Mouse (Mus musculus) lung, embryonic 16.5 days (tissue): ENCODE measurements around the gene Tspan3. TPM values are rescaled to one million over a fixed set of nuclear protein-coding genes. Genes with fewer than 3 reads are reported as not detected.
A peak's percentile ranks its signal among the peaks of the same experiment; 100 is the strongest.

ENCODE experiments used
- ATAC-seq: fragments of 200-750 bp; cut with Nextera tagmentation; 2 replicates; pipeline ENCODE4 v1.8.0; 2017; ENCODE audit warnings: low read depth, mild to moderate bottlenecking, moderate library complexity
- H3K27ac ChIP-seq: fragments of 300-500 bp; sonication (generic); 2 replicates; pipeline ENCODE4 v1.5.1; 2014; ENCODE audit warnings: mild to moderate bottlenecking, control low read depth, low read length
- H3K27me3 ChIP-seq: fragments of 300-500 bp; sonication (generic); 2 replicates; pipeline ENCODE4 v1.6.1; 2014; ENCODE audit warnings: low read depth, low read length, mixed read lengths; ENCODE audit not compliant: control insufficient read depth, insufficient read depth
- H3K36me3 ChIP-seq: fragments of 300-500 bp; sonication (generic); 2 replicates; pipeline ENCODE4 v1.6.1; 2014; ENCODE audit warnings: low read length; ENCODE audit not compliant: control insufficient read depth, insufficient read depth
- H3K4me1 ChIP-seq: fragments of 300-500 bp; sonication (generic); replicated peaks from 2 replicates; pipeline ENCODE4 v1.6.1; 2014; ENCODE audit warnings: low read length, mixed read lengths; ENCODE audit not compliant: control insufficient read depth, insufficient read depth
- H3K4me2 ChIP-seq: fragments of 300-500 bp; sonication (generic); 2 replicates; pipeline ENCODE4 v1.6.1; 2014; ENCODE audit warnings: low read depth, low read length, control low read depth
- H3K4me3 ChIP-seq: fragments of 300-500 bp; sonication (generic); 2 replicates; pipeline ENCODE4 v1.5.1; 2014; ENCODE audit warnings: mild to moderate bottlenecking, low read length, control low read depth
- H3K9ac ChIP-seq: fragments of 300-500 bp; sonication (generic); 2 replicates; pipeline ENCODE4 v1.6.1; 2014; ENCODE audit warnings: low read length, control low read depth
- H3K9me3 ChIP-seq: fragments of 300-500 bp; sonication (generic); 2 replicates; pipeline ENCODE4 v1.6.1; 2016; ENCODE audit warnings: low read length; ENCODE audit not compliant: control insufficient read depth
- WGBS: fragments of 180-500 bp; shearing (Covaris S2); extraction: QIAGEN DNeasy Blood & Tissue Kit; methylation state at CpG from one replicate; pipeline ENCODE4 v1.1.7; 2014; 5-methylcytosine and 5-hydroxymethylcytosine counted together
- polyA plus RNA-seq: library from polyadenylated mRNA; unstranded; fragments of >200 nt; fragmentation: Nextera tagmentation; extraction: Ambion mirVana; gene quantifications from 2 replicates; pipeline ENCODE4 v1.2.1, GENCODE M21; 2015

Gene Tspan3
- polyA plus RNA-seq, 1 experiment from 2014 or later = 422 TPM

DNA sequence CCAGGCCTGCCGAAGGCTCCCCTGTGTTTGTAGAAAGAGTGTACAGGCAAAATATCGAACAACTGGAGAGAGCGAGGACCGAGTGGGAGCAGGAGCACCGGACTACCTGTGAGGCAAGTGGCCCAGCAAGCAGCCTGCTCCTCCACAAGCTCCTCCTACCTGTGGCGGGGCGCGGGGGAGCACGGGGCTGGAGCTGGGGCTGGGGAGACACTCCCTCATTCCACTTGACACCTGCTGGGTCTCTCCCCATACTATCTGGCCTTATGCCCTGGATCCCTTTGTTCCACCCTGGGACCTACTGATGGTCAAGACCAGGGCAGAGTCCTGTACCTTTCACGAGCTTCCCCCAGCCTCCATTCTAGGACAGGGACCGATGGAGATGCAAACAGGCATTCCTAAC lies 40.7 kb downstream of the Tspan3 start:
- Histone ChIP-seq H3K27ac (no peak overlapping the region), H3K27me3 (no peaks in the 10 kb centered on the region), H3K4me1 (no peaks in the 10 kb centered on the region), H3K4me3 (no peak overlapping the region), H3K9ac (no peak overlapping the region), H3K36me3 (peaks cover 4% of the 10 kb centered on the region; the same call in 1 of the 2 replicates), H3K9me3 (no peaks in the 10 kb centered on the region), H3K4me2 (peak overlapping the region; percentile 24)
- WGBS = 17% methylated on average over 11 of the region's 11 CpGs
- ATAC-seq = no peak

DNA sequence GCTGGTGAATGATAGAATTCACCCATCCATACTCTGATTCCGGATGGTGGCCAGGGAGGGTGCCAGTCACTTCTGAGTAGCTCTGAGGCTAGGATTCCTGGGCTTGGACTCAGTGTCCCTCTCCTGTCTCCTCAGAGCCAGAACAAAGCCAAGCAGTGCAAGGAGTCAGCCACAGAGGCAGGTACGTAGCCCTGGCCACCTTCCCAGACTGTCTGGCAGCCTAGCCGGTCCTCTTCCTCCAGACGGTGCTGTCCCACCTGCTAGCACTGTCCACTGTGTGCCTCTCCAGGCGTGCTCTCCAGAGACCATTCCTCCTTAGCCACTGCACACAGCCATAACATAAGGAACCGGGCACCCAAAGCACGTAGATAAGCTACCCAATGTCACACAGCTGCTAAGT lies 41.7 kb downstream of the Tspan3 start:
- Histone ChIP-seq H3K36me3 (0 out of 2 replicates have a peak, but pooled peaks cover 2% of the 10 kb centered on the region), H3K27me3 (no peaks in the 10 kb centered on the region), H3K9me3 (no peaks in the 10 kb centered on the region), H3K4me2 (no peak overlapping the region), H3K27ac (no peak overlapping the region), H3K4me1 (peaks cover 3% of the 10 kb centered on the region; the same call in 1 of the 2 replicates), H3K9ac (no peak overlapping the region), H3K4me3 (no peak overlapping the region)
- ATAC-seq = no peak
- WGBS = 66% methylated on average over 7 of the region's 7 CpGs

DNA sequence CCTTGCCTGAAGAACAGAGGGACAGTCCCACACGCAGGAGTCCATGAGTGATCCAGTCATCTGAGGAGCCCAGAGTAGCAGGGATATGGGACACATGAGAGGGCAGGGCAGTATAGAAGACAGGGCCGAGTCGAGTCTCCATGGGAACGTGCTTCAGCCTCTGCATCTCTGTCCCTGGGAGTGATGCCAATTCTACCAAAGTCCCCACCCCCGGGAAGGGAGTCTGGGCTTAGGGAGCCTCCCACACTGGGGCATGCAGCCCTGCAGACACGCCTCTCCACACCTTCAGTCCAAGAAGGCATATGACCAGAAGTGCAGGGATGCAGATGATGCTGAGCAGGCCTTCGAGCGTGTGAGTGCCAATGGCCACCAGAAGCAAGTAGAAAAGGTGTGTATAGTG lies 42.3 kb downstream of the Tspan3 start:
- ATAC-seq = peak; percentile 45
- H3K4me1 ChIP-seq = peaks cover 3% of the 10 kb centered on the region; the same call in 1 of the 2 replicates
- 42% methylated on average over 8 of the region's 8 CpGs for WGBS

DNA sequence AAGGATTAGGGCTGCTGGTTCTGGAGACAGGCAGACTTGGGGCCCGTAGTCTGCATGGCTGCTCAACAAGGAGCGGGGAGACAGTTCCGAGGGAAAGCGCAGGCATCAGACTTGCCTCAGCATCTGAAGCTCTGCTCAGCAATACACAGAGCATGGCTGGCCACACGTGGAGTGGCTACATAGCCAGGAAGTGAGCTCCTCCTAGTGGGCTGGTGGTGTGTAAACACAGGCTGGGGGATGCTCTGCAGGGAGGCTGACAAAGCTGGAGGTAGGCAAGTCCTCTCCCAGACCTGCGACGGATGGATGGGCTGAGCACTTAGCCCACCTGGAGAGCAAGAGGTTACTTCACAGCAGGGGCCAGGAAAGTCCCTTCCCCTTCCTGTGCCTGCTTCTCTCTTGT lies 44.2 kb downstream of the Tspan3 start:
- Histone ChIP-seq H3K27ac (no peak overlapping the region), H3K4me3 (no peak overlapping the region), H3K36me3 (no peaks in the 10 kb centered on the region), H3K27me3 (no peaks in the 10 kb centered on the region), H3K4me2 (no peak overlapping the region), H3K9ac (no peak overlapping the region), H3K9me3 (no peaks in the 10 kb centered on the region), H3K4me1 (peaks cover 3% of the 10 kb centered on the region; the same call in 1 of the 2 replicates)
- WGBS = 20% methylated on average over 7 of the region's 7 CpGs
- ATAC-seq = 0 out of 2 replicates have a peak, but pooled peaks have one; percentile 19

More for the DNA sequence above, 42.3 kb downstream of the Tspan3 start:
- H3K36me3 ChIP-seq = no peaks in the 10 kb centered on the region
- H3K9ac ChIP-seq = no peak overlapping the region
- no peaks in the 10 kb centered on the region for H3K27me3 ChIP-seq
- no peak overlapping the region for H3K27ac ChIP-seq
- H3K4me3 ChIP-seq = no peak overlapping the region
- H3K4me2 ChIP-seq = no peak overlapping the region
- no peaks in the 10 kb centered on the region for H3K9me3 ChIP-seq

DNA sequence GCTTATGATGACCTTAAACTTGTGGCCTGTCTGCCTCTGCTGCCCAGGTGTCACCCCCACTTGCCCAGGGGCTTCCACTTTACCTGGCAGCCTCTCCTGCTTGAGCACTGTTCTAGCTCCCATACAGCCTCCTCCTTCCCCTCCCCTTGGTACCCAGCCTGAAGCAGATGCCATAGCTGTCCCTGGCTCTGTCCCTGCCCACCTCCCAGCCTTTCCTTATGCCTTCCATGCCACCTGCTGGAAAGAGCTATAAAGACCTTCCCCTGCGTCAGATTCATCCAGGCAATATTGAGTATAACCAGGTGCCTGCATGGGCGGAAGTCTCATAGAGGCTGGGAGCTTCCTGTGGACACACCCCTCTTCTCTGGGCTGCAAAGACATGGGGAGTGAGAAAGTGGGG lies 45.6 kb downstream of the Tspan3 start:
- H3K4me1 ChIP-seq = peaks cover 3% of the 10 kb centered on the region; the same call in 1 of the 2 replicates
- H3K9ac ChIP-seq = no peak overlapping the region
- H3K36me3 ChIP-seq = no peaks in the 10 kb centered on the region
- no peaks in the 10 kb centered on the region for H3K9me3 ChIP-seq
- ATAC-seq = no peak
- no peak overlapping the region for H3K4me2 ChIP-seq
- no peak overlapping the region for H3K27ac ChIP-seq
- H3K4me3 ChIP-seq = no peak overlapping the region
- H3K27me3 ChIP-seq = no peaks in the 10 kb centered on the region
- WGBS = 65% methylated on average over 2 of the region's 2 CpGs

DNA sequence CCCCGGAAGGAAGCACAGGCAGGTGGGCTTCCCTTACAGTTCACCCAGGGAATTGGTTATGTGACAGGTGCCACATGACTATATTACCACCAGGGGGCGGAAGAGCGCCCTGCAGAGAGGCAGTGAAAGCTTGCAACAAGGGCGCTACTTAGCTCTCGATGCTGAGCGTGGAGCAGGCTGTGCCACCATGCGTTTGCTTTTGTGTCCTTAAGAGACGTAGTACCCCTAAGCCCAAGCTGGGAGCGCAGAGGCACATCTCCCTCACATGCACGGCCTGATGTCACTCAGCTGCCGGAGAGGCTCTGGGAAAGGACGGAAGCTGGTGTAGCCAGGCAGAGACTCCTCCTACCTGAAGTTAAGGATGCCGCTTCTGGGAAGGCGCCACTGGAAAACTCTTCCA lies 46.7 kb downstream of the Tspan3 start:
- ATAC-seq = peak; percentile 46
- no peak overlapping the region for H3K27ac ChIP-seq
- 2% methylated on average over 14 of the region's 14 CpGs for WGBS
- H3K36me3 ChIP-seq = no peaks in the 10 kb centered on the region
- peak overlapping the region; percentile 42 for H3K4me3 ChIP-seq
- H3K27me3 ChIP-seq = no peaks in the 10 kb centered on the region
- peak overlapping the region; percentile 80 for H3K4me2 ChIP-seq
- peaks cover 3% of the 10 kb centered on the region; the same call in 1 of the 2 replicates for H3K4me1 ChIP-seq
- no peaks in the 10 kb centered on the region for H3K9me3 ChIP-seq
- peak overlapping the region; percentile 58 for H3K9ac ChIP-seq

DNA sequence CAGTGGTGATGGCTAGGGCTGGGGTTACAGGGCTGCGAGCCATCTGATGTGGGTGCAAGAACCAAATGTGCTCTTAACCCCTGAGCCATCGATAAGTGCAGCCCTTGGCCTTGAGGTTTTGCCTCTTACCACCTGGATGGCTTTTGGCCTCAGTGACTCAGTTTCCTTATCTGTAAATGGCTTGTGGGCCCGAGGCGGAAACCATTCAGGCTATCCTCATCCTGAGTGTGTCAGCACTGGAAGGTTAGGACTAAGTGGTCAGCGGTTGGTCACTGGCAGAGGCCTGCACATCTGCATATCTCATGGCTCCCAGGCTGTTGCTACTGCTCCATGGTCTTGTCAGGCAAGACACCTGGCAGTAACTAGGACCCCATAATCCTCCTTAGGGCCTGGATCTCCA lies 47.2 kb downstream of the Tspan3 start:
- no peaks in the 10 kb centered on the region for H3K27me3 ChIP-seq
- peaks cover 3% of the 10 kb centered on the region; the same call in 1 of the 2 replicates for H3K4me1 ChIP-seq
- H3K9ac ChIP-seq = no peak overlapping the region
- no peak overlapping the region for H3K4me3 ChIP-seq
- H3K4me2 ChIP-seq = no peak overlapping the region
- H3K36me3 ChIP-seq = no peaks in the 10 kb centered on the region
- no peaks in the 10 kb centered on the region for H3K9me3 ChIP-seq
- 75% methylated on average over 5 of the region's 5 CpGs for WGBS
- ATAC-seq = no peak
- no peak overlapping the region for H3K27ac ChIP-seq

DNA sequence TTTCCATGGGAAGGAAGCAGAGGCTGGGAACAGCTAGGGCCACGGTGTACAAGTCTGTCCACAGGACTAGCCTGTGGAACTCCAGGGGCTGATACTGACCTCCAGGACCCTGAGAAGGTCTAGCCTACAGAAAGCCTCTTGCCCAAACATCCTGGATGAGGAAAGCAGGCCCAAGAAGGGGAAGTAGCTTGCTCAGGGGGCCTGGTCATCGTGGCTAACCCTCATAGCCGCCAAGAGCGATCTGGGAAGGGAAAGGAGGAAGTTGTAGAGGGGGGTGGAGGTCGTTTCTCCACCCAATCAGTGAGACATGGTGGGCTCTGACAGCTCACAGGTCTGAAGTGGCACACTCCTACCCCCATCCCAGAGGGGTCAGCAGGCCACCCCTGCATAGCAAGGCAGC lies 57.1 kb downstream of the Tspan3 start:
- Histone ChIP-seq H3K27ac (no peak overlapping the region), H3K27me3 (no peaks in the 10 kb centered on the region), H3K4me3 (no peak overlapping the region), H3K9me3 (no peaks in the 10 kb centered on the region), H3K4me2 (no peak overlapping the region), H3K9ac (no peak overlapping the region), H3K4me1 (no peaks in the 10 kb centered on the region), H3K36me3 (no peaks in the 10 kb centered on the region)
- 72% methylated on average over 5 of the region's 5 CpGs for WGBS
- no peak for ATAC-seq

DNA sequence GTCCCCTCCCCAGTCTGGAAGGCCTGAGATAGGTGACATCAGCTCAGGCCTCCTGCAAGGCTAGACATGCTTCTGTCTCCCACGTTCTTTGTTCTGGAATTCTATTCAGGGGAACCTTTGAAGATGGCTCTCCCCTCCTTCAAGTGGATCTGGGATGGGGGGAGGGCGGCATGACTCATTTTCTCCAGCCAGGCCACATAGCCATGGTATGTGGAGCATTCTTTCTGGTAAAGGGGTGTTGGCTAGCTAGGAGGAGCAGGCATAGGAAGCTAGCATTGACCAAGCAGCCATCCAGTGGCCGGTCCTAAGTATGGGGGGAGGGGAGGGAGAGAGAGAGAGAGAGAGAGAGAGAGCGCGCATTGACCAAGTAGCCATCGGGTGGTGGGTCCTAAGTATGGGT lies 57.8 kb downstream of the Tspan3 start:
- no peaks in the 10 kb centered on the region for H3K36me3 ChIP-seq
- no peak for ATAC-seq
- no peaks in the 10 kb centered on the region for H3K4me1 ChIP-seq
- no peak overlapping the region for H3K4me2 ChIP-seq
- no peak overlapping the region for H3K27ac ChIP-seq
- 62% methylated on average over 6 of the region's 6 CpGs for WGBS
- no peaks in the 10 kb centered on the region for H3K27me3 ChIP-seq
- H3K9ac ChIP-seq = no peak overlapping the region
- H3K4me3 ChIP-seq = no peak overlapping the region
- no peaks in the 10 kb centered on the region for H3K9me3 ChIP-seq
